Mouse (Mus musculus) ES-Bruce4 (cell line): ENCODE results near the gene Pcnp.

Experiments used
- CTCF ChIP-seq: IDR thresholded peaks from one replicate; pipeline ENCODE4 v1.8.1; 2011; ENCODE audit warnings: low read depth, low read length
- POLR2A ChIP-seq: IDR thresholded peaks from one replicate; pipeline ENCODE4 v1.8.1; 2011; ENCODE audit warnings: low read length; ENCODE audit not compliant: insufficient read depth

GRCm38 (mm10) chr16:56008862-56009261, 20.7 kb downstream of the Pcnp start:
- TF ChIP-seq CTCF (no peak), POLR2A (no peak)
